Mouse (Mus musculus) heart, postnatal 0 days (tissue): ENCODE data around the gene Gm13691. TPM values are rescaled to one million over a fixed set of nuclear protein-coding genes. Genes with fewer than 3 reads are reported as not detected.
"Not testable (repeated sequence)": the region's sequence is repeated elsewhere in the genome, so short reads cannot be mapped to it uniquely, and the experiment has no call there.

Source experiments
- ATAC-seq: fragments of 200-750 bp; cut with Nextera tagmentation; 2 replicates; pipeline ENCODE4 v1.8.0; 2017; ENCODE audit warnings: low read depth, moderate number of reproducible peaks, moderate library complexity; ENCODE audit not compliant: insufficient read depth
- DNase-seq: peaks from one replicate; pipeline ENCODE4 v3.0.0-alpha.2; 2016; ENCODE audit warnings: low spot score
- H3K27ac ChIP-seq: fragments of 300-500 bp; sonication (generic); 2 replicates; pipeline ENCODE4 v1.5.1; 2014; ENCODE audit warnings: low read depth, mild to moderate bottlenecking
- H3K27me3 ChIP-seq: fragments of 300-500 bp; sonication (generic); 2 replicates; pipeline ENCODE4 v1.6.1; 2014; ENCODE audit warnings: low read length, mixed read lengths; ENCODE audit not compliant: control insufficient read depth, insufficient read depth
- H3K36me3 ChIP-seq: fragments of 300-500 bp; sonication (generic); replicated peaks from 2 replicates; pipeline ENCODE4 v1.6.1; 2014; ENCODE audit warnings: low read length, mixed read lengths; ENCODE audit not compliant: control insufficient read depth, insufficient read depth
- H3K4me1 ChIP-seq: fragments of 300-500 bp; sonication (generic); 2 replicates; pipeline ENCODE4 v1.6.1; 2014; ENCODE audit warnings: antibody characterized with exemption; ENCODE audit not compliant: control insufficient read depth, insufficient read depth
- H3K4me2 ChIP-seq: fragments of 300-500 bp; sonication (generic); 2 replicates; pipeline ENCODE4 v1.6.1; 2014; ENCODE audit warnings: low read depth, mild to moderate bottlenecking, low read length, moderate library complexity
- H3K4me3 ChIP-seq: fragments of 300-500 bp; sonication (generic); 2 replicates; pipeline ENCODE4 v1.5.1; 2014; ENCODE audit warnings: low read depth, low read length
- H3K9ac ChIP-seq: fragments of 300-500 bp; sonication (generic); replicated peaks from 2 replicates; pipeline ENCODE4 v1.6.1; 2014; ENCODE audit warnings: low read depth, low read length, mixed read lengths
- H3K9me3 ChIP-seq: fragments of 300-500 bp; sonication (generic); replicated peaks from 2 replicates; pipeline ENCODE4 v1.6.1; 2016; ENCODE audit warnings: low read length; ENCODE audit not compliant: control insufficient read depth
- CTCF ChIP-seq: IDR thresholded peaks from 2 replicates; pipeline ENCODE4 v1.5.1; 2016; ENCODE audit warnings: antibody characterized with exemption, control low read depth, low read depth
- EP300 ChIP-seq: IDR thresholded peaks from 2 replicates; pipeline ENCODE4 v1.6.1; 2016; ENCODE audit warnings: antibody characterized with exemption, low read depth
- WGBS: fragments of 180-500 bp; shearing (Covaris S2); extraction: QIAGEN DNeasy Blood & Tissue Kit; methylation state at CpG from one replicate; pipeline ENCODE4 v1.1.7; 2014; 5-methylcytosine and 5-hydroxymethylcytosine counted together
- polyA plus RNA-seq: library from polyadenylated mRNA; unstranded; fragments of >200 nt; fragmentation: Nextera tagmentation; extraction: Ambion mirVana; gene quantifications from 2 replicates; pipeline ENCODE4 v1.2.1, GENCODE M21; 2015
- total RNA-seq: library from RNA; depleted of rRNA; stranded (reverse); fragments of >200 nt; gene quantifications from 2 replicates; pipeline ENCODE4 v1.2.3, GENCODE M21; 2014; ENCODE audit warnings: low replicate concordance

Gm13691 gene
- total and polyA plus RNA-seq, 2 experiments from 2014 or later, result not detected

DNA sequence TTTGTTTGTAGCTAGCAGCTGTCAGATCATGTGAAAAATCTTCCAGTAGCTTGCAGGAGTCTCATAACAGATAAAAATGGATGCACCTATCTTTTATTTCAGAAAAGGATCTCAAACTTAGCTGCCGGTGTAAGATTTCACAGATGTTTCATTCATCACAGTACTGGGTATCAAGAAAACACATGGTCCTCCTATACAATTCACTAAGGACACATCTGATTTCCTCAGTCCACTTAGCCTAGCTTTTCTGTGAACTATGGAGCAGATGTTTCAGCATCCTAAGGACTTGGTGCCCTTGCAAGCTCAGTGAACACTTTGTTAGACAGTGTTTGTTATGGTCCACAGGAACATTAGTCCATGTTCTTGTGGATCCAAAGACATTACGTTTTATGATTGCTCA is 33.0 kb downstream of the Gm13691 start:
- Histone ChIP-seq H3K9me3 (no peaks in the 10 kb centered on the region), H3K4me3 (no peak overlapping the region), H3K9ac (no peak overlapping the region), H3K27me3 (no peaks in the 10 kb centered on the region), H3K27ac (peak overlapping the region; percentile 57), H3K36me3 (no peaks in the 10 kb centered on the region), H3K4me2 (no peak overlapping the region), H3K4me1 (peaks cover 7% of the 10 kb centered on the region)
- TF ChIP-seq EP300 (no peak), CTCF (no peak)
- WGBS, result 61% methylated on average over 2 of the region's 2 CpGs
- ATAC-seq, result peak; percentile 67
- DNase-seq, result no peak

DNA sequence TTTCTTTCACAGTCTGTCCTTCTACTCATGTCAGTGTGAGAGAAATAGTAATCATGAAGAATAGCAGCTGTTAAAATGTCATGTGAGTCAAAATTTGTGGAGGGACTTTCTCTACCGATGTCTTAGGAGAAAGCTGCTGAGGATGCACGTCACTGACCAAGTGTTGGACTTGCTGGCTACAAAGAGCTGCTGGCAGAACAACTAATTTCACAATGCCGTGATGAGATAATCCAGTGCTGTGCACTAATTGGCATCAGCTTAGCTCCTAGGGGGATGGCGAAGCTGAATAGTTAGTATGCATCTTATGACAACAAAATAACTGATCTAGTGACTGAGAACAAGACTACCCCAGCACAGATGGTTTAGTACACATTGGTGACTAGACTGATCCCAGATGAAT is 34.9 kb downstream of the Gm13691 start:
- ATAC-seq (peak; percentile 39), DNase-seq (no peak)
- Histone ChIP-seq H3K27ac (no peak overlapping the region), H3K27me3 (no peaks in the 10 kb centered on the region), H3K4me1 (0 out of 2 replicates have a peak, but pooled peaks cover 3% of the 10 kb centered on the region), H3K9ac (no peak overlapping the region), H3K9me3 (no peaks in the 10 kb centered on the region), H3K36me3 (no peaks in the 10 kb centered on the region), H3K4me2 (no peak overlapping the region), H3K4me3 (no peak overlapping the region)
- TF ChIP-seq CTCF (no peak), EP300 (no peak)
- 54% methylated on average over 4 of the region's 4 CpGs for WGBS

DNA sequence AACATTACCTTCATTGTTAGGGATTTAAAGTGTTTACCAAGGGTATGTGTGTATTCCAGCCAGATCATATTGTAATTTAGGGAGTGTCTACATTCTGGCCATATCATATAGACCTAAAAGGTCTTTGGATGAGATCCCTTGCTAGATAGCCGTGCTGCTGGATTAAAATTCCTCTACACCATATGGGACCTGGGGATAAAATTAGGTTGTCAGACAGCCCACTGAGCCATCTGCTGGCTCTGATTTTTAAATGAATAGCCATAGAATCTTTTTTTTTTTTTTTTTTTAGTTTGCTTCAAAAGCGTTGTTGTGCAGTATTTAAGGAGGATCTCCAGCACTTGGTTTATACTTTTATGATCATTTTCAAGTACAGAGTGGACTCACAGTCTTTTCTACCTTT is 42.2 kb downstream of the Gm13691 start:
- Histone ChIP-seq H3K27ac (no peak overlapping the region), H3K4me2 (no peak overlapping the region), H3K36me3 (no peaks in the 10 kb centered on the region), H3K4me3 (no peak overlapping the region), H3K4me1 (no peaks in the 10 kb centered on the region), H3K9ac (no peak overlapping the region), H3K9me3 (no peaks in the 10 kb centered on the region), H3K27me3 (no peaks in the 10 kb centered on the region)
- 83% methylated on average over 2 of the region's 2 CpGs for WGBS
- ATAC-seq, result no peak
- DNase-seq, result no peak
- TF ChIP-seq CTCF, result no peak
- TF ChIP-seq EP300, result no peak

DNA sequence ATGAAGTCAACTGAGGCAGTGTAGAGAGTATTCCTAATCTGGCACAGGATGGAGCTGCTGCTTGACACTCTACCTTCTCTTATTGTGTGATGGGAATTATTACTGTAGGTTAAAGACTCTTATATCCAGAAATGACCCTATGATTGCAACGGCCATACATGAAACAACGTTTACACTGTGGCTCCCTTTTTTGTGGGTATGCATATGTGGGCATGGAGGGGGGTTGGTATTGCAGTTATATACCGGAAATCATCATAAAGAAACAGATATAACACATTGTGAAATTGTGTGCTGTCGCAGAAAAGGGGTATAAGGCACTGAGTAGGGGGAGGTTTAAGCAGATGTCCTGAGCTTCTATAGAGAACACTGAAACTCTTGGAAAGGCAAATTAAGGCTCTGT is 45.6 kb downstream of the Gm13691 start:
- Histone ChIP-seq H3K27ac (no peak overlapping the region), H3K36me3 (no peaks in the 10 kb centered on the region), H3K4me1 (no peaks in the 10 kb centered on the region), H3K9me3 (no peaks in the 10 kb centered on the region), H3K4me2 (no peak overlapping the region), H3K4me3 (no peak overlapping the region), H3K9ac (no peak overlapping the region), H3K27me3 (no peaks in the 10 kb centered on the region)
- DNase-seq, result no peak
- 76% methylated on average over 4 of the region's 4 CpGs for WGBS
- TF ChIP-seq CTCF, result no peak
- TF ChIP-seq EP300, result no peak
- ATAC-seq, result no peak

DNA sequence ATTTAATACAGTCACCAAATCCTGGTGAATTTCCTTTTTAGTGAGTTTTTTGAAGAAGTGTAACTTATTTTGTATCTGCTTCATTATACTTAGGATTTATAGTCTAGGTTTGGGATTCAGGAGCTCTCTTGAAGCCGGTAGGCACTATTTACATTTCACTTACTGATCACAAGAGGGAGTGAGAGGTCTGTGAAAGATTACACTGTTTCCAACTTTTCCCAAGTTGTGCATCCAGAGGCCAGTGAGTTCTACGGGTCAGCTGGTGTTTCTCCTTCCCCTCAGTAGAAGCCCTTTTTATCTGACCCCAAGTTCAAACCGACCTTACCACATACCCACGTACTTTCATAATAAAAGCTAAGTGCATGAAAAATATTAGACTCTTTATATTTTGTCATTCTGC is 47.0 kb downstream of the Gm13691 start:
- H3K27ac ChIP-seq, result no peak overlapping the region
- no peak overlapping the region for H3K4me2 ChIP-seq
- H3K9me3 ChIP-seq, result no peaks in the 10 kb centered on the region
- ATAC-seq (no peak; the same call in 1 of the 2 replicates), DNase-seq (peak; percentile 49)
- 11% methylated on average over 4 of the region's 4 CpGs for WGBS
- no peaks in the 10 kb centered on the region for H3K27me3 ChIP-seq
- no peaks in the 10 kb centered on the region for H3K36me3 ChIP-seq
- no peak for TF ChIP-seq EP300
- peak; percentile 51 for TF ChIP-seq CTCF
- no peaks in the 10 kb centered on the region for H3K4me1 ChIP-seq
- H3K4me3 ChIP-seq, result no peak overlapping the region
- no peak overlapping the region for H3K9ac ChIP-seq

DNA sequence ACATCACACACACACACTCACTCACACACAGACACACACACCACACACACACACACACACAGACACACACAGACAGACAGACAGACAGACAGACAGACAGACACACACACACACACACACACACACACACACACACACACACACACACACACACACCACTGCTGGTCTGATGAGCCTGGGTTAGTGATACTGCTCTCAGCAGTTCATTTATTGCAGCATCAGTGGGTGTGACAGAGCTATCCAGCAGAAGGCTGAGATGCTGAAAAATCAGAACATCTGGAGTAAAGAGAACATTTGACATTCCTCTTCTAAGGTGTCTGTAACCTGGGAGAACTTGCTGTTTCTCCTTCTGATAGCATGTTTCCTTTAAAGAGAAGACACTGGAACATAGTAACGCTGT is 47.6 kb downstream of the Gm13691 start:
- ATAC-seq, H3K27ac ChIP-seq, H3K9me3 ChIP-seq, H3K36me3 ChIP-seq, H3K4me3 ChIP-seq, DNase-seq, H3K9ac ChIP-seq, H3K27me3 ChIP-seq, H3K4me2 ChIP-seq, H3K4me1 ChIP-seq: not testable (repeated sequence)
- 55% methylated on average over 1 of the region's 1 CpGs for WGBS
